Mouse (Mus musculus) hematopoietic stem cell, adult 5-6 weeks (primary cell): ENCODE measurements around the gene G0s2. TPM values are rescaled to one million over a fixed set of nuclear protein-coding genes. Genes with fewer than 3 reads are reported as not detected.

ENCODE experiments used
- ATAC-seq, 2 experiments: fragments of 125-278 bp in 1 of 2; replicated peaks in 1 of 2; 2 replicates each; pipeline ENCODE4 v1.8.0; 2016 to 2017; ENCODE audit warnings: inconsistent platforms in 2 of 2, mild to moderate bottlenecking in 2 of 2, moderate number of reproducible peaks in 2 of 2, low read depth in 1 of 2, moderate TSS enrichment in 1 of 2; ENCODE audit not compliant: low FRiP score in 2 of 2, poor library complexity in 2 of 2, severe bottlenecking in 2 of 2, insufficient read depth in 1 of 2, low TSS enrichment in 1 of 2
- total RNA-seq: library from RNA; stranded (forward); fragments of 172-1452, 232-1000 nt; gene quantifications from 2 replicates; pipeline ENCODE4 v1.2.3, GENCODE M21; 2017

Gene G0s2
- total RNA-seq, result 12.0 and 13.4 TPM in 2 replicates

DNA sequence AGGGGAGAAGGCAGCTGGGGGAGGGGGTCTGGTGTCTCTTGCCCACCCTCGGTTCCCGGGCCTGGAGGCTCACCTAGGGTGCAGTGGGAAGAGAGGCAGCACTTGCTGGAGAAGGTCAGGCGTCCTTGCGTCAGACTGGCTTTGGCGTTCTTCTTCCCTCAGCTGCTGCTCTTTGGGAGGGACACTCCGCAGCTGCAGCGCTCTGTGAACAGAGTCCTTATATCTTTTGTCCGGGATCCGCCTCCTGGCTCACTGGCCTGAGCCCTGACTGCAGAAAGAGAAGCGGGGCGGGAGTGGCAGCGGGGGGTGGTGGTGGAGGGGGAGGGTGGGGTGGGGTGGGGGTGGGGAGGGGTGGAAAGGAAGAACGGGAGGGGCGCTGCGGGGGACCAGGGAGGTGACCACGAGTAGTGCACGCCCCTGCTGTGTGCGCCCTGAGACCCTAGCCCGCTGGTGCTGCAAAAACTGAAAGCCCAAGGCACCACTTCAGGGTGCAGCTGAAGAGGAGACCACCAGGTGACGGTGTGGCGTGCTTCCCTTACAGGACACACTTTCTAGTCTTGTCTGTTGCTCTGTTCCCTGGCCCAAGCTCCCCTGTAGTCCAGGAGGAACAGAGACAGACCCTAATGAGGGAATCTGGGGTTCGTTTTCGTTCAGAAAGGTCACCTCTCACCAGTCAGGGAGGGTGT, at the start of gene G0s2:
G0s2 (minus strand) TSS at position 302 of the 686 bp plus-strand sequence.
- ATAC-seq, result peak; percentile 66 to 77

GRCm38 (mm10) chr1:193320398-193320797, 47.4 kb upstream of the G0s2 start:
- ATAC-seq, result no peak

- no peak for ATAC-seq
Measured at GRCm38 (mm10) chr1:193319721-193320120, 46.7 kb upstream of the G0s2 start.

DNA sequence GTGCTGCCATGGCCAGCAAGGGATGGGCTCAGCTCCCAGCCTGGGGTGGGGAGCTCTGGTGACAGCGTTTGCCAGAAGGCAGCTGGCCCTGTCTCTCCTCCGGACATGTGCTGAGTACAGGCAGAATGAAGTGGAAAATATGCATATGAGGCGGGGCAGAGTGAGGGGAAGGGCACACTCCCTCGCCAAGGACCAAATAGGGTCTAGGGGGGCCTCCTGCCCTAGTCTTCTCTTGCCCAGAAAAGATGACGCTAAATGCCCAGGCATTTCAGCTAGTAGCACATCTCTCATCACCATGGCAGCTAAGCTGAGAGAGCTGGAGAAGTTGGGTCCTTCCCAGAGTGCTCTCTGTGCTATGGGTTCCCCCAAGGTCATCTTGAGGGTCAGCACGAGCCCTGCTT, 44.1 kb upstream of the G0s2 start:
- no peak for ATAC-seq

DNA sequence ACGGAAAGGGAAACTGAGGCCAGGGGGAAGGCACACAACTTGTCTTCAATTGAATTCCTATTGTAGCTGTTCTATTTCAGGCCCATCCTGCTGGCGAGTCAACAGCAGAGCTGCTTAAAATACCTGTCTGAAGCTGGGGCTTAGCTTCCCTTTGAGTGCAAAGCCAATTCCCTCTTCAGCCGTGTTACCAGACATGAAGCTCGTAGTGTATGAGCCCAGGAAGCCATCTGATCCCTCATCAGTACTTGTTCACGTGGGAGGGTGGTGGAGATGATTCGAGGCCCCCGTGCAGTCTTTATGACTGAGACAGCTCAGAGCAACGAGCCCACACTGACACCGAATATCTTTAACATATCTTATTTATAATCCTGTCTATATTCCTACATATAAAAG, 43.3 kb upstream of the G0s2 start:
- no peak for ATAC-seq

DNA sequence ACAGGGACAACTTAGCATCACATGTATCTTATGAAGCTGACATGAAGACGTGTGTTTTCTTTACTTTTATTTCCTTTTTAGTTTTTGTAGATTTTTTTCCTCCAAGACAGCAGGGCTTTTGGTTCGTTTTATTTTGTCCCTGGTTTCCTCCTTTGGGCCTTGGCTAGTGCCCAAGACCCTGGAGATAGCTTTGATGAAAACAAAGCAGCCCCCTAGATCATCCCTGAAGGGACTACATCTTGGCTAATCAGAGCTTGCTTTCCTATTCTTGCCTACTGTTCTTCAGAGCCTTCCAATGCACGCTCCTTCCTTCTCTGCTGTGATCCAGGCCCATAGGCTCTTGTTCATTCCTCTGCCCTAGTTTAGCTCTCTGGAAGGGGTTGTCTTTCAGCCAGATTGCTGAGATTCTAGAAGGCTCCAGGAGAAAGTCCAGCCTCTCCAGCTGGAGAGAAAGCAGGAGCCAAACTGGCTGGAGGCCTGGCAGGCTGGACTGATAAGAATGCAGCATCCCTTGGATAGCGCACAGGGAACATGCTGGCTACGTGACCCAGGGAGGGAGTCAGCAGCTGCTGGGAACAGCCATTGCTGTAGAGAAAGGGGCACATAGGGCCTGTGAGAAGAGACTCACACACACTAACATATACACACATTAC, 42.8 kb upstream of the G0s2 start:
- ATAC-seq, result no peak

DNA sequence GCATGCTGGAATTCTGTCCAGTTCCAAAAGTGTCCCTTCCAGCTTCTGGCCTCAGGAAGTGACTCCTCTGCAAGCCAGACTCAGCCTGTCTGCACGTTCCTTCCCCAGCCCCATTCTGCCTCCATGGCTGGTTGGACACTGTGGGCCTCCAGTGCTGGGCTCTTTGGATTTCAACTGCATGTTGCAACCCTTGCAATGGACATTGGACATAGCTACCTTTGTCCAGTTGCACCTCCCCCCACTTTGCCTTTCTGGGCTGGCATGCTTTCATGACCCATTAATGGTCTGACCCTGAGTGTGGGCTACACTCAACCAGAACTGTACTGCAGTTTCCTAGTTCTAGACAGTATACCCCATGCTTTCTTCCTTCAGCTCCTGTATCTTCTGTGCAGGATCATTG, 38.6 kb upstream of the G0s2 start:
- no peak for ATAC-seq

DNA sequence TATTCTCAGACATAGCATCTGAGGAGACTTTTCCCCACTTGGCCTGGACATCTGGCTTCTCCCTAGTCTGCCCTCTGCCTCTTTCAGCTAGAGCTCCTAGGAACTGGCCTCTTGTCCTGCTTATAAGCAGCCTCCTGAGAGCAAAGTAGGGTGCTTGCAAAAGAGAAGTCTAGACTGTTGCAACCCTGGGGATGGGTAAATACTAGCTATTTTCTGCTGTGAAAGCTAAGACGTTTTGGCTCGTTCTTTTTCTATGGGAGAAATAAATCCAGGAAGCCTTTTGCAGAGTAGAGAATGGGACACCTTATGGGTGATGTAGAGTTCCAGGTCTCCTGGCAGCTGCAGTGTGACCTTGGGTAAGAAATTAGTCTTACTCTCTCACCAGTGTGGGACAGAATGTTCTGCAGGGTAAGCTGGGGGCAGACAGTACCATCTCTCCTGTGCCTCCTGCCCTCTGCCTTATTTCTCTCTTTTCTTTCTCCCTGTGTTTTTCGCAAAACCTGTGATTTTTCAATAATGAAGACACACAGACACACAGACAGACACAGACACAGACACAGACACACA, 37.6 kb upstream of the G0s2 start:
- ATAC-seq, result no peak; a peak in 1 of 4 replicates

DNA sequence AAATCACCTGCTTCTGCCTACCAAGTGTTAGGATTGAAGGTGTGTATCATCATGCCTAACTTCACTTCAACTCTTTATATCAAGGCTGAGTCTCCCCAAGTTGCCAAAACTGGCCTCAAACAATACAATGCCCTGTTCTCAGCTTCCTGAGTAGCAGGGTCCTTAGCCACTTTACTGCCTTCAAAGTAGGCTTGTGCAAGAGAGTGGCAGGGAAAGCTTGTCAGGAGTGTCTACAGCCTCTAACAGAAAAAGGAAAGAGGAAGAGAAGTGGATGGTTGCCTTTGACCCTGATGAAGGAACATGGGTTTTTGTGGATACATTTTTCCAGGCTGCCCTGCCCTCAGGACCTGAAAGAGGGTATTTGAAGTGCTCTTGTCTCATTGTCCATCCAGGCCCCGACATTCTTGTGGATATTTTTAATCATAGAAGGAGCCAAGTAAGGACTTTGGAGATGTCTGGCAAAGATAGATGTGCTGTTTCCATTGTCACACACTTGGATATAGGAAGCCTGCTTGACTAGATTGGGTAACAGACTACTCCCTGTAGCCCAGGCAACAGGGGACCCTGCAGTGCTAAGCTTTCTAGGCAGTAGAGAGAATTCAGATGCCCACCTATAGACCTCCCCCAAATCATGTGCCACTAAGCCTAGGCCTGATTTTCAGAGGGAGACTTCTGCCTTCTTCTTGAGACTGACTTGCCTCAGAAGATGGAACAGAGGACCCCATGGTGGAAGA, 36.9 kb upstream of the G0s2 start:
- ATAC-seq, result peak in 1 of 2 experiments; percentile 25; a peak in 1 of 4 replicates

DNA sequence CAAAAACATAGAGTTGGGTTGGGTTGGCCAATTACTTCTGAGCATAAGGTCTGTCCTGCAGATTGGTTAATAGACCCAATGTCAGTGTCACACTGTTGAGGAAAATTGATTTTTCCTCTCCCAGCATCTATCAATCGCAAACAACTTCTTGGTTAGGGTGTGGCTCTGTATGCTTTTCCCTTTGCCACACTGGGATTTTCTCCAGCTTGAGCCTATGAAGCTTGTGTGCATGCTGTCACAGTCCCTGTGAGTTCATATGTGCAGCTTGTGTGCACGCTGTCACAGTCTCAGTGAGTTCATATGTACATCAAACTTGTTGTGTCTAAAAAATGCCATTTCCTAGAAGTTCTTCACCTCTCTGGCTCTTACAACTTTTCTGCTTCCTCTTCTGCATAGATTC, 33.8 kb upstream of the G0s2 start:
- no peak for ATAC-seq

DNA sequence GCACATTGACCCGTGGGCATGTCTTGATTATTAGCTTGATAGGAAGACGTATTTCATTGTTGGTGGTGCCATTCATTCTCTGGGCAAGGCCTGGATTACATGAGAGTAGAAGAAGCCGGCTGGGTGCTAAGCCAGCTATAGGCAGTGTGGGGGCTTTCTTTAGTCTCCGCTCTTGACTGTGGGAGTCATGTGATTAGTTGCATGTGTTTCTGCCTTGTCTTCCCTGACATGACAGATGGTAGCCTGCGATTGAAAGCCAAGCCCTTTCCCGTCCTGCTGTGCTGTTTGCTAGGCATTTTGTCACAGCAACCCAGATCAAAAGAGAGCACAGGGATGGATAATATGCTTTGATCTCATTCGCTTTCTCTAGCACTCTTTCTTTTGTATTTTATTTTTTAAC, 32.4 kb upstream of the G0s2 start:
- ATAC-seq, result no peak

GRCm38 (mm10) chr1:193303096-193303495, 30.1 kb upstream of the G0s2 start:
- ATAC-seq, result no peak; a peak in 1 of 4 replicates

GRCm38 (mm10) chr1:193302093-193302405, 29.0 kb upstream of the G0s2 start:
- no peak for ATAC-seq

DNA sequence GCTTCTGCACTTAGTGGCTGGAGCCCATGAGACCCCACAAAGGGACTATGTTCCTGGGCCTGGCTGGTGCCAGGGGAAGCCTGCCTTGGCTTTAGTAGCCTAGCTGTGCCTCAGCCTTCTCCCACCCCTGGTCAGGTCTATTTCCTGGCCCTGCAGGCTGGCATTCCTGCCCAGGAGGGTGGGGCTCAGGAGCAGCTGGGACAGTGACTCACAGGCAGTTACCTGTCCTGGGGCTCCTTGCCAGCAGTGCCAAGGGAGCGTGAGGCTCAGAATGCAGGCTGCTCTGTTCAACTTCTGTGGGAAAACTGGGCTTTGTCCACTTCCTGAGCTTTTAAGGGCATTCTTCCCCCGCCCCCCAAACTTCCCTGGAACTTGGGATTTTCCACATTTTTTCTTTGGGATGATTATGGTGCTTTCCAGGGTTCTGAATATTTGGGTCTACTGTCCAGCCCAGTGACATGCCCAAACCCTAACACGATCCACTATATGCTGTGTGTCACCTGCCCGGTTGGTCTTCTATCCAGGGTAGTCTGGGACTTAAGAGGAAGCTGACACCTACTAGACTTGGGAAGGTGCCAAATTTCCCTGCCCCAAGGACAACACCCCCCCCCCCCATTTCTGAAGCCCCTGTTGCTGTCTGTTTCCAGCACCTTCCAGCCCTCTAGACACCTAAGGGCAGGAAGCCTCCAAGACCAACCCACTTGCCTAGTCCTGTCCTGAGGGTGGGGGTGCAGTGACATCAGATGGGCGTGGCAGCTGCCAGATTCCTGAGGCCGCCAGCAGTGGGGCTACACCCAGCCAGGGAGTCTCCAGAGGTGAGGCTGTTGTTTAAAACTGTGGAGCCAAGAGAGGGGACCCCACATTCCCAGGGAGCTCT, 28.4 kb upstream of the G0s2 start:
- no peak for ATAC-seq

DNA sequence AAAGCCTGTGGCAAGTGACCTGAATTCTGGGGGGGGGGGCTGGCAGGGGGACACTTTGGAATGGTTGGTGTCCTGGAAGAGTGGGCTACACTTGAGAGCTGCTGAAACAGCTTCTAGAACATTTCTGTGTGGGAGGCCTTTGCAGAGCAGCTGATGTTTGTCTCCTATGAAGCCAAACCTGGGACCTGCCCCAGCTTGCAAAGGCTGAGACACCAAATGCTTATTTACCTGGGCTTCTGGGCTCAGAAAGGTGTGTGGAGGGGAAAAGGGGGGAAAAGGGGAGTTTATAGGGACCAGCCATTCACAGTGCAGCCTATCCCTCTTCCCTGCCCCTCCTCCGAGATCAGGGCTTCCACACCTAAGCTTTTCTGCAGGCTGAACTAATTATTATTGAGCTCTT, 27.0 kb upstream of the G0s2 start:
- no peak for ATAC-seq

DNA sequence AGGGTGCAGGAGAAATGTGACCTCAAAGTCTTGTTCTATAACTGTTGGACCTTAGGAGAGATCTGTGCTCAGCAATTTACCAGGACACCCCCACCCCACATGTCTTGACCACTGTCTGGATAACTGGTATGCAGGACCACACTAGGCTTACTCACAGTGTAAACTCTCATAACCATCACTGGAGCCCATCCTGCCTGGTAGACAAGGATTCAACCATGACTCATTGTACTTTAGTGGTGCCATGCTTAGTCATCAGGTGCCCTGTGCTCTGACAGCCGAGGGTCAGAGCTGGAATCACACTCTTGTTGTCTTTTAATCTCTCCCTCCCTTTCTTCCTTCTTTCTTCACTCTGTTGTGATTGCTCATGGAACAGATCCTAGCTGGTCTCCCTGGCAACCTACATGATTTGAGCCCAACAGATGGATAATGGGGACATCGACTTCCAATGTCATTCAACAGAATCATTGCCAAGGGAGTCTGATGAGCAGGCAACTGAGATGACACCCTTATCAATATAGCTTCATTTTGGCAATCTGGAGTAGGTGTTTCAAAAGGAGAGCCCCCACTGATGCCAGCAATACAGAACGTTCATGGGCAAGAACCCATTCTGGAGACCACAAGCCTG, 25.2 kb upstream of the G0s2 start:
- ATAC-seq, result no peak

- no peak for ATAC-seq
Measured at GRCm38 (mm10) chr1:193295920-193296319, 22.9 kb upstream of the G0s2 start.
